Mouse (Mus musculus): Measurements from ENCODE around the gene Sik2.

- TF ChIP-seq MYOD1 (IDR thresholded peaks at IDR 0.05; ENCODE audit: control insufficient read depth, insufficient read length, low read depth), result no peak
- TF ChIP-seq CTCF (IDR thresholded peaks at IDR 0.05; ENCODE audit: control insufficient read depth, insufficient read depth, insufficient read length), result no peak
Measured at GRCm38 (mm10) chr9:50970413-50970812, 38.5 kb downstream of the Sik2 start.

Data from C2C12 (cell line).